Mouse (Mus musculus): ENCODE results near the gene Trim6. TPM values are rescaled to one million over a fixed set of nuclear protein-coding genes. Genes with fewer than 3 reads are reported as not detected.

Trim6 gene
- total RNA-seq, 1 experiment from 2014 or later: 1.3 TPM

GRCm38 (mm10) chr7:104279361-104279760 is 60.8 kb downstream of the Trim6 start:
- 0 out of 2 replicates have a peak, but pooled peaks have one; percentile 23 for ATAC-seq (ENCODE audit: extremely low read depth, insufficient number of reproducible peaks, low FRiP score, poor library complexity, severe bottlenecking)

Other genes with a start within 250 kb of the Trim6 start
- not detected in 2 replicates for gene Olfr635, start 247.6 kb upstream of the Trim6 start, total RNA-seq (2017)
- gene Olfr638, start 220.0 kb upstream of the Trim6 start, total RNA-seq (2017): not detected in 2 replicates
- gene Olfr639, start 201.5 kb upstream of the Trim6 start, total RNA-seq (2017): not detected in 2 replicates
- gene Olfr640, start 193.2 kb upstream of the Trim6 start, total RNA-seq (2017): 0.12 TPM in 1 of 2 replicates, not detected in the other
- gene Olfr641, start 183.3 kb upstream of the Trim6 start, total RNA-seq (2017): not detected in 2 replicates
- 0.12 TPM in 1 of 2 replicates, not detected in the other for gene Olfr642, start 166.1 kb upstream of the Trim6 start, total RNA-seq (2017)
- not detected in 2 replicates for gene 4930516K23Rik, start 157.3 kb upstream of the Trim6 start, total RNA-seq (2017)
- gene Olfr644, start 146.9 kb upstream of the Trim6 start, total RNA-seq (2017): not detected in 2 replicates
- gene Olfr645, start 133.3 kb upstream of the Trim6 start, total RNA-seq (2017): not detected in 2 replicates
- not detected in 2 replicates for gene Olfr646, start 113.9 kb upstream of the Trim6 start, total RNA-seq (2017)
- gene Ubqln5, start 89.0 kb upstream of the Trim6 start, total RNA-seq (2017): not detected in 2 replicates
- gene Olfr643, start 81.4 kb upstream of the Trim6 start, total RNA-seq (2017): not detected in 2 replicates
- gene Ubqln3, start 75.5 kb upstream of the Trim6 start, total RNA-seq (2017): not detected in 2 replicates
- not detected in 2 replicates for gene Ubqlnl, start 68.2 kb upstream of the Trim6 start, total RNA-seq (2017)
- not detected in 2 replicates for gene Olfm5, start 54.0 kb upstream of the Trim6 start, total RNA-seq (2017)
- gene Olfr648, start 35.4 kb upstream of the Trim6 start, total RNA-seq (2017): 0.12 TPM in 1 of 2 replicates, not detected in the other
- gene Olfr649, start 22.8 kb upstream of the Trim6 start, total RNA-seq (2017): not detected in 2 replicates
- gene Trim34a, start 25.7 kb downstream of the Trim6 start, total RNA-seq (2017): 202 and 211 TPM in 2 replicates
- 71.1 and 78.2 TPM in 2 replicates for gene Trim5, start 69.3 kb downstream of the Trim6 start, total RNA-seq (2017)
- gene Trim12a, start 96.7 kb downstream of the Trim6 start, total RNA-seq (2017): 518 and 540 TPM in 2 replicates
- gene Trim34b, start 110.7 kb downstream of the Trim6 start, total RNA-seq (2017): 6.8 and 7.2 TPM in 2 replicates
- 185 and 205 TPM in 2 replicates for gene Trim12c, start 134.6 kb downstream of the Trim6 start, total RNA-seq (2017)
- gene Trim30b, start 151.1 kb downstream of the Trim6 start, total RNA-seq (2017): 380 and 405 TPM in 2 replicates
- 6.6 and 7.2 TPM in 2 replicates for gene Trim30c, start 182.0 kb downstream of the Trim6 start, total RNA-seq (2017)
- gene Trim30a, start 246.4 kb downstream of the Trim6 start, total RNA-seq (2017): 208 and 211 TPM in 2 replicates